Mouse (Mus musculus): Measurements from ENCODE around the gene Isca2.

Gene Isca2

DNA sequence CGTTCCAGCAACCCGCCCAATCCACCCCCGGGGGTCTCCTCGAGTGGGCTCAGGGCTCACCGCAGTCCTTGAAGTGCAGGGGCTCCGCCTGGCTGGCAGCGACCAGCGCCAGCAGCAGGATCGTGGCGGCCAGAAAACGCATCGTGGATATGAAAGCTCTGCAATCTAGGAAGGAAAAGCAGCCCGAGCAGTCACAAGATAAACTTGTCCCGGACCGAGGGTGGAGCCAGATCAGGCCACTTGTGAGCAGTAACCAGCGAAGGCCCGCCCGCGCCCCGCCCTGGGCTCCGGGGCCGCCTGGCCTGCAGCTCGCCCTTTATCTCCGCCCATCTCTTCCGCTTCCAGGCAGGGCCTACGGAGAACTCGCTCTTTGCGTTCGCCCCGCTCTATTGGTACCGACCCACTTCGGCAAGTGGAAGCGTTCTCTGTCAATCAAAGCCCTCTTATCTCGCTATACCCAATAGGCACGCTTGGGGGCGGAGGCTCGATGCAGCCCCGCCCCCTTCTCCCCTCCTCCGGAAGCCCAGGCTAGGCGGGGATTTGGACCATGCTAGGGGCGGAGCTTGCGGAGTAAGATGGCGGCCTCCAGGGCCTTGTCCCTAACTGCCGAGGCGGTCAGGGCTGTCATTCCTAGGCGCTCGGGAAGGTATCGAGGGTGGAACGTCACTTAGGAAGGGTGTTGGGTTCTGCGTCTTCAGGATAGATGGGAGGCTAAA, at the start of gene Isca2, which contains the start of gene Npc2:
TSS of gene Isca2 (plus strand) at position 526 of the 716 bp plus-strand sequence.
TSS of gene Npc2 (minus strand) at position 427 of the 716 bp plus-strand sequence.
- peak; percentile 99 for DNase-seq

DNA sequence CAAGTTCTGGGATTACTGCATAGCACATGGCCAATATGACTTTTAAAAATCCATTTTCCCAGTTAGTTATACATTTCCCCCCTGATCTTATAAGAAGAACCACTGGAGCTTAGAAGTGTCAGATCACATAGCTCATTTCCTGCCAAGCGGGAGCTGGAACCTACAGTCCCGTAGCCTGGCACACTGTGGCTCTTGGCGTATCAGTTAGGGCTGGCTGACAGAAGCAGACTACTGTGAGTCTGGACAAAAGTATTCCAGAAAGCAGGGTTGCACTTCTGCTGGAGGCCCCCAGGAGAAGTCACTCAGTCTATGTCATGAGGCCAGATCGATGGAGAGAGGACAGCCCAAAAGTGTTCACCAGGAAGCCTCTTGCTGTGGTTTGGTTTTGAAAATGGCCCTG, 46.7 kb upstream of the Isca2 start:
- no peak for DNase-seq

DNA sequence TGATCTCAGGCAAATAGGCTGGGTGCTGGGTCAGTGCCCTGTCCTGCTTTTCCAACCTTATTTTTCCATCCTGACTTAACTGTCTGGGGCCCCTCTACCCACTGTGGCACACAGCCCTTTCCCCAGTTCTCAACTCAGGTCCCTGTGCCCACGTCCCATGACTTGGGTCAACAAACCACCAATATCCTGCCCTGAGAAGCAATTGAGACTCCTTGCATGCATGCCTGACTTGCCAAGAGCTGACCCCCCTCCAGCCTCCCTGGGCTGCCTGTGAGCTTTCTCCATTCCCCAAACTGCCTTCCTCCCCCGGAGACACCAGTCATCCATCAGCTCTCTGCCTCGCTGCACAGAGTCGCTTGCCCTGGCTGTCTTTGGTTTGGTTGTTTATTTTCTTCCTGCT, 46.1 kb upstream of the Isca2 start:
- DNase-seq, result no peak

DNA sequence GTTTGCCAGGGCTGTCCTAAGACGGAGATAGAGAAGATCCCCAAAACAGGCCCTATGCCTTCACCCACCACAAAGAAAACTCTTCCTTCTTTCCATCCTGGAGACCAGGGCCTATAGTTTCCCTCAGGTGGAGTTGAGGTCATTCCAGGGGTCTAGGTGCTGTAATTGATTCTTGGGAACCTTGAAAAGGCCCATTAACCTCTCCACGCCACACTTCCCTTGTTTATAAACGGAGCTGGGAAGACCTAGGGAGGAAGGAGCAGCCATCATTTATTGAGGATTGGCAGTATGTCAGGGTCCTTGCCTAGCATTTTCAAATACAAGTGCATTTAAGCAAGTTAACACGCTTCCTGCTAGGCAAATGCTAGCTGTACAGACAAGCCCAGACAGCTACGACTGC, 45.6 kb upstream of the Isca2 start:
- no peak for DNase-seq

DNA sequence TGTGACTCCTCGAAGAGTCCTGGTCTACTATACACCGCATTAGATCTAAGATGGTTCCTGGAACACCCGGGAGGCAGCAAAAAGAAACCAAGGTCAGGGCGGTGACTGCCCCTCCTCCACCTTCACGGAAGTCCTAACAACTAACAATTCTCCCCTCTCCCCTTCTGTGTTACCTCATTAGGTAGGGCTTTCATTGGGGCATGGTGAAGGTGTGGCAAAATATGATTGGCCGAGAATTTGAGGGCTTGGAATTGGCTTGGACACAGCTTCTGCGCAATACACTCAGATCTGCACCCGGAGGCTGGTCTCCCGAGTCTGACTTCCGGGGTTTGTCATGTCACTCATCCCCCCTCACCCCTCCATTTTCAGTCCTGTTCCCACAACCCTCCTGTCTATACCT, 44.6 kb upstream of the Isca2 start:
- no peak for DNase-seq

DNA sequence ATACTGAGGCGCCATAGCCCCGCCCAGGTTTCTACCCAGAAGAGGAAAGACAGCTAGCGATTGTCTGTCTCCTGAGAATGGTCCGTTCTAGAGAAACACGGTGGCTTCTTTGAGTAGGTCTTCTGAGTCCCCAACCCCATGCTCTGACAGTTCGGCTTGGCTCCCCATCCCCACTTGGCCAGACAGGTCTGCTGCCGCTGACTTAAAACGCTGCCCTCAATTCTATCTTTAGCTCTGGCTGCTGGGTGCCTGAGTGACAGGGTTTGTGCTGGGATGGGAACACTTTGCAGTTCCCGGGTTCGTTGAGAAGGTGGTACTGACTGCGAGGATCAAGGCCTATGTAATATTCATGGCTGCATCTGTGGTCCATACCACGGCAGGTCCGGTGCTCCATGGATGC, 39.7 kb upstream of the Isca2 start:
- no peak for DNase-seq

DNA sequence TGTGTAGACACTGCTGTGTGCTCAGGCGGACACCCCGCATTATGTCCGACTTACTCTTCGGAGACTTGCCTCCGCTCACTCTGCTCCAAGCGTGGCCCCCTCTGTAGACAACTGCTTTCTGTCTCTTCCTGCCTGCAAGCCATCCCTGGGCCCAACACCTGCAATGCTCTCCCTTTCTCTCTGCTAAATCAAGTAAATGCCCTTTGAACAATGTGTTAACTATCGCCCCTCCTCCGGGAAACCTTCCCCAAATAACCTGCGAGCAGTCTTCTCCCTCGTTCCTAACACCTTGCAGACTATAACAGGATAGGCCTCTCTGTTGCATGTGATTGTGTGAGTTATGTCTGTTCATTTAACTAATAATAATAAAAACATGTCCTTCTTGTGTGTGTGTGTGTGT, 29.6 kb upstream of the Isca2 start:
- DNase-seq, result no peak

DNA sequence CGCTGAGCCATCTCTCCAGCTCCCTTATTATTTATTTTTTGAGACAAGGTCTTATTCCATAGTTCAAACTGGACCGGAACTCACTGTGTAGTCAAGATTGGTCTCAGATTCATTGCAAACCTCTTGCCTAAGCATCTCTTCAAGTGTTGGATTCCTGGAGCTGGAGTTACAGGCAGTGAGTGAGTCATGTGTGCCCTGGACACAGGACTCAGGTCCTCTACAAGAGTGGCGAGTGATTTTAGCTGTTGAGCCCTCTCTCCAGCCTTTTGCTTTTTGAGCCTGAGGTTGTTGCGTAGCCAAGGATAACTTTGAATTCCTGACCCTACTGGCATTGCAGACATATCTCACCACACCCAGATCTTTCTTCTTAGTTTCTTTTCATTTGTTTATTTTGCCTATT, 27.4 kb upstream of the Isca2 start:
- no peak for DNase-seq

DNA sequence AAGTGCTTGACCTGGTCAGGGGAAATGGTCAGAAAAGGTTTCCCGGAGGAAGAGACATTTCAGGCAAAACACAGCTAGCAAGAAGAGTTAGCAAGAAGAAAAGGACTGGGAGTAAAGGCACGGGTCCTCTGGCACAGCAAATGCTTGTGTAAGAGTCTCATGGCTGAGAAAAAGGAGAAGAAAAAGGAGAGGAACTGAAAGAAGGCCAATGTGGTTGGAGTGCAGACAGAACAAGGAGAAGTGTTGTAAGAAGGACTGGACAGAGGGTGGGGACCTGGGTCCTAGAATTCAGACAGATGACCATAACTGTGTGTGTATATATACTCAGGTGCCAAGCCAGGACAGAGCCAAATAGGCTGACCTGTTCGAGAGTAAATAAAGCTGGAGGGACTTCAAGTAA, 24.9 kb upstream of the Isca2 start:
- no peak for DNase-seq

DNA sequence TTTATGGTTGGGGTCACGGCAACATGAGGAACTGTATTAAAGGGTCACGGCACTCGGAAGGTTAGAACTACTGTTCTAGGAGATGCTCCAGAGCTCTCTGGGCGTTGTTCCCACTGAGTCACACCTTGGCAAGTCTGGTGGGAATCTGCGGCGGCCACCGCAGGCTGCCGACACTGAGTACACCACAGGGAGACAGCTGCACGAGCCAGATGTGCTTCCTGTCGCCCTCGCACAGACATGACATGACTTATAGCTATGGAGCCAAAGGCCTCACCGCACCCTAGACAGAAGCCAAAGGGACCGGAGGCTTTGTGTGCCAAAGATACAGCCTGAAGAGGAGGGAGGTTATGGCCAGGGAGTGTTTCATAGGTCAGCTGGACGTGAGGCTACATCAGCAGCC, 22.4 kb upstream of the Isca2 start:
- no peak for DNase-seq

DNA sequence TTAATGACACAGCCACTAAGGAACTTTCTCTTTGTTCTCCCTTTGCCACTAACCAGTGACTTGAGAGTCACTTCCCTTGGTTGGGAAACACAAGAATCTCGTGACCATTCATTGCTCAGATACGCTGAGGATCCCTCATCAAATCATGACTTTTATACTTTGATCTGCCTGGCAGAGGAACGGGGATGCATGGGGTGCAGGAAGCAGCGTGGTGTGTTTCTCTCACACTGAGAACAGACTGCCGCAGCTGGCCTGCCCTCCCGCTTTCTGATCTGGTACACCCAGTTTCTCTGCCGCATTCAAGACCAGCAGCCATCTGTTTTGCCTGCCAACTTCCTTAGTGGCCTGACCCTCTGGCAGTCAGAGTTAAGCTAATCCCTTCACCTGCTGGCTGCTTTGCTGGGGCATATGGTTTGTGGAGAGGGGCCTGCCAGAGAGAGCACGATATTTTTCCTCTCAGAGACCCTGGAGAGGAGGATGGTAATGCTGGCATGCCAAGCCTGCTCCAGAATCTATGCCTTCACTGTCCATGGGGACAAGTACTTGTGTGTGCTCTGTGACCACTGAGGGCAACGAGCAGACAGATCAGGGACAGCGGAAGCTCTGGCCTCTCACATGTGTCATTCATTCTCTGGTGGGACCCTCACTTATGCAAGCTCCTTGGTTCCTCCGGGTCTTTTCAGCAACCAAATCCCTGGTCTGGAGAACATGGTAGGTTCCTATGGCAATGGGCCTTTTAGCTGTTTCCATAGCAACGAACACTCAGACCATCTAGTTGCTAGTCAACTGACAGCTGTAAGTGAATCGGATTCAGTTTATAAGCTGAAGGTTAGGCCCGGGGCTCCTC, 20.7 kb upstream of the Isca2 start:
- DNase-seq, result no peak

DNA sequence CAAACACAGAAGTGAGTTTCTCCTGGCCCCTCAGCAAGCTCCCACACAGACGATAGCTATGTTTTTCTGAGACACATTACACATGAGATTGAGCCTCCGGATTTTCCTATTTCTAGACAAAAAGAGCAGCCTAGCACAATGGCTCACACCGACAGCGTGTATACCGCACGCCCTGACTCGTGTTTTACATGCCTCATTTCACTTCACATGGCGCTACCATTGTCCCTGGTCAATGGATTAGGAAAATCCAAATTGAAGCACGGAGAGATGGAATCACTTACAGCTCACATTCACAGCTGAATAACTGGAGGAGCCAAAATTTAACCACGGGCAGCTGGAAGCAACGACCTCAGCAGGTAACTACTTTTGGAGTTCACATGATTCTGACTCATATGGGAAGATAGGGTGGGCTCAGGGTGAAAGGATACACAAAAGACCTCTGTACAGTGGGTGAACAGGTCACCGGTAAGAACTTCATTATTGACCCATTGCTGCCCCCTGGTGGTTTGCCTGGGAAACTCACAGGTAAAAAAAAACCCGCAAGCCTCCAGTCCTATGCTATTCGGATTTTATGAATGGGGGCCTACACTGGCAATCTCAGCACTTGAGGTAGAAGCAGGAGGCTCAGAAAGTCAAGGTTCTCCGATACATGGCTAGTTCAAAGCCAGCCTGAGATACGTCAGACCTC, 17.9 kb upstream of the Isca2 start:
- DNase-seq, result no peak

DNA sequence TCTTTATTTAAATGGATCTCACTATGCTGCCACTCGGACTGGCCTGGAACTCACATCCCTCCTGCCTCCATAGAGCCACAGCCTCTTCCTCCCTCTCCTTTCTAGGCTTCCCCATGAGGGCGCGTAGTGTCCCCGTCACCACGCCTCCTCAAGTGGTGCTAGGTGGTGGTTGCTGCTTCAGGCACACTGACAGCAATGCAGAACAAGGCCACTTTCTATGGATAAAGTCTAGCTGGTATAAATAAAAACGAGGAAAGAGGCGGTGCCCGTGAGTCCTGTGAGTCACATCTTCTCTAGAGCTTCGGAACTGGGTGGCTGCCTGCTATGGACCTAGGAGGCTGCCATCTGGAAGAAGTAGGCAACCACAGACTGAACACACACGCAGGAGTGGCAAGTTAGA, 17.0 kb upstream of the Isca2 start:
- DNase-seq, result peak; percentile 85

DNA sequence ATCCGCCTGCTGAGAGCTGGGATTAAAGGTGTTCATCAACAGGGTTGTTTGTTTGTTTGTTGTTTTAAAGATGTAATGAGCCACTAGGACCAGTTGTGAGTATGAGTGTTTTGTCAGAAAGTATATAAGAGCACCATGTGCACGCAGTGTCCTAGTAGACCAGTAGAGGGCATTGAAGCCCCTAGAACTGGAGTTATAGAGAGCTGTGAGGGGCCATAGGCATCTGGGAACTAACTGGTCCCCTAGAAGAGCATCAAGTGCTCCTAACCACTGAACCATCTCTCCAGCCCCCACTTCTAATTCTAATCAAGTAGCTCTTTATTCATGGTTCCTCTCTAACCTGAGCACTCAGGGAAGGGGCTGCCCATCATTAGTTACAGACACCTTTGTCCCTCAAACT, 14.0 kb upstream of the Isca2 start:
- DNase-seq, result no peak

DNA sequence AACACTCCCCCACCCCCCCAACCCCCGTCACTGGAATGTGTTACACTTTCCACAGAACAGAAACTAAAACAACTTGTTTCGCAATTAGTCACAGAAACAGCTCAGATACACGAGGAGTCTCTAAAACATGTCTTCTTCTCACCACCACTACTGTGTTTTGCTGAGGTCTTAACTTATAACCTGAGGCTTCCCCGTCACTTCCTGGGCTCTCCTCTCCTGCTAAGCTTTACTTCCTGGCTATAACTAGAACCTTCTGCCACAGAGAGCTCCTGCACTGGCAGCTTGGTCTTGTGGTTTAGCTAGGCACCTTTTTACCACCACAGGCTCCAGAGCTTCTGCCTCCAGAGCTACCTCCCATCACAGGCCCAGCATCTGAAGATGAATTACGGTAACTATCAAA, 10.5 kb upstream of the Isca2 start:
- no peak for DNase-seq

DNA sequence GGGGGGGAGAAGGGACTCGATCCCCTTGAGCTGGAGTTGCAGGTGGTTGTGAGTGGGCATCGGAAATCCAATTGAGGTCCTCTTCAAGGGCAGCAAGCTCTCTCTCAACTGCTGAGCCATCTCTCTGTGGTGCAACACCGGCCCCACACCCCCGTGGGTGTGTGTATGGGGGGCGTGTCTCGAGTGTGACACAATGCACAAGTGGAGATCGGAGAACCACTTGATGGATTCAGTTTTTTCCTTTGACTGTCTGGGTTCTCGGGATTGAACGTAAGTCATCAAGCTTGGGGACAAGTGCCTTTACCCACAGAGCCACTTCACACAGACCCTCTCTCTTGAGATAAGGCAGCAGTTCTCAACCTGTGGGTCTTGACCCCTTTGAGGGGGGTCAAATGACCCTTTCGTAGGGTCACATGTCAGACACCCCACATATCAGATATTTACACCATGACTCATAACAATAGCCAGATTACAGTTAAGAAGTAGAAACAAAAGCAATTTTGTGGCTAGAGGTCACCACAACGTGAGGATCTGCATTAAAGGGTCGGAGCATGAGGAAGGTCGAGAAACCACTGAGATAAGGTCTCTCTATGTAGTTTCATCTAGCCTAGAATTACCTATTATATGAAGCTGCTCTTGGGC, 9.4 kb upstream of the Isca2 start:
- DNase-seq, result no peak

DNA sequence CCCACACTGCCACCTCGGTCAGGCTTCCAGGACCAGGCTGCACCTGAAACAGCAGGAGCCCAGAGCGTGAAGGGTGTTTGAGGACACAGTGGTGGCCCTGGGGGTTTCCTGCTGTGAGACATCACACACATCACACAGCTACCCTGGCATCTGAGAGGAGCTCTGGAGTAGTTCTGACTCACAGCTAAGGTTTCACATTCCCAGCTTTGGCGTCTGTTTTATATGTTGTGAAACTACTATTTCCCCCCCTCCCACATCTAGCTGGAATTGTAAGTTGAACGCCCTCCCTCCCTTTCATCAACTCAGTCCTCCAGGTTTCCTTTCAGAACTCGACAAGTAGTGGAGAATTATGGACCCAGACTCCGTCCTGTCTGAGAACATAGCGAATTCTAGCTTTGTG, 8.3 kb upstream of the Isca2 start:
- no peak for DNase-seq

DNA sequence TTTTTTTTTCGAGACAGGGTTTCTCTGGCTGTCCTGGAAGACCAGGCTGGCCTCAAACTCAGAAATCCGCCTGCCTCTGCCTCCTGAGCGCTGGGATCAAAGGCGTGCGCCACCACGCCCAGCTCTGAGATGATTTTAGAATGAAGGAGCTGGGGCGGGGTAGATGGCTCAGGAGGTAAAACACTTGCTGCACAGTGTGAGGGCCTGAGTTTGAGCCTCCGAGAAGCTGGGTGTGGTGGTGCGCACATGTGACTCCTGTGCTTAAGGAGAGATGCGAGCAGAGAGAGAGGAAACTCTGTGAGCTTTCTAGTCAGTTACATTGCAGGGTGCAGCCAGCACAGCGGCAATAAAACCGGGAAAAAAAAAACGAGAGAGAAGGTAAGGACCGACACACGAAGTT, 7.5 kb upstream of the Isca2 start:
- no peak for DNase-seq

DNA sequence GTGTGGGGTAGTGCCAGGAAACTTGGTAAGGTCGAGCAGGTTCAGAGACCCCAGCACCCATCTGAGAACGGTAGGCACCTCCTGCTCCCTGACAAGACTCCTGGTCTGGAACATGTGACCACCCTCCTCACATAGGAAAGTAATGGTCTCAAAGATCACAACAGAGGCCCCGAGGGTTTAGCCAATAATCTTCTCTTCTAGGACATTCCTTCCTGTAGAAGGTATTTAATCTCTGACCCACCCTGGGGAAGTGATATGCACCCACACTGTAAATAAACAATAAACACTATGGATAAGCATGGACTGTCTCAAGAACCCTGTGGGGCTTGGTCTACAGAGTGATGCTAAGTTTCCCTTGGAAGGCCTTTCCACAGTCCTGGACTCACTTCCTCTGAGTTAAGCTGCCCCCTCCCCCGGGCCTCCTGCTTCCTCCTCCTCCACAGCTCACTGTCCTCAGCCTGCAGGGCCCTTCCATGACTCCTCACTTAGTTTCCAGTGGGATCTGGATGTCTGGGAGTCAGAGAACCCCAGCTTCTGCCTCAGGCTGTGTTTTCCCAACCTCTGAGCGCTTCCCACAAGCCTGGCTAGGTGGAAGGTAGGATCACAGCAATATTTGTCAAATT, 6.8 kb upstream of the Isca2 start:
- no peak for DNase-seq

DNA sequence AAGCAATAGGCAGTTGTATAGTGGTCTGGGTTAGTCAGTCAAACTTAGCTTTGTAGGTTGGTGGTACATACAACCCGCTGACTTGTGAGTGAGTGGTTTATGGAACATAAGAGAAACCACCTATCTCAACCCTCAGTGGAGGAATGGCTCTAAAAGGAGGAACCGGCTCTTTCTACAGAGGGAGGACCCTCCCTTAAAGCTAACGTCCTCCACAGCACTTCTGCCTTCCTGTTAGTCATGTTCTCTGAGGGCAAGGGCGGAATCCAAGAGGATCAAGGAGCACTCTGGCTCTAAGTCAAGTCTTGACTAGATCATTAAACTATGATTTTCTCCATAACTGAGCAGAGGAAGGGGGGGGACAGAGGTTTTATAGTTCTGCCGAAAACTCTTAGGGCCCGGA, 5.5 kb upstream of the Isca2 start:
- DNase-seq, result no peak

DNA sequence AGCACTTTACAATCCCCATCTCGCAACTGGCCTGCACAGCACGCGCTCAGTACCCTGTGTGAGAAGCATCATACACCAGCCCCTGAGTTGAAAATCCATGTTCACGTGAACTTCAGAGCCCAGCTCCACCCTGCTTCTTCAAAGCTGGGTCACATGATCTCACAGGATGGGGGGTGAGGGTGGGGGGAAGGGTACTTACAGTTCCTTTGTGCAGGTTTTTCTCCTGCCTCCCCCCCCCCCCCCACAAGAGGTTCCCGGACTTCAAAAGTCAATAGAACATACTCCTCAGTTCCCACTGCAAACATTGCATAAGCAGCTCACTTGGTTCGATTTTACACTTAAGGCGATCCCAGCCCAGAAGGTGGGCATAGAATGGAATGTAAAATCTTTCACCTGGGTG, 3.4 kb upstream of the Isca2 start:
- DNase-seq, result no peak

DNA sequence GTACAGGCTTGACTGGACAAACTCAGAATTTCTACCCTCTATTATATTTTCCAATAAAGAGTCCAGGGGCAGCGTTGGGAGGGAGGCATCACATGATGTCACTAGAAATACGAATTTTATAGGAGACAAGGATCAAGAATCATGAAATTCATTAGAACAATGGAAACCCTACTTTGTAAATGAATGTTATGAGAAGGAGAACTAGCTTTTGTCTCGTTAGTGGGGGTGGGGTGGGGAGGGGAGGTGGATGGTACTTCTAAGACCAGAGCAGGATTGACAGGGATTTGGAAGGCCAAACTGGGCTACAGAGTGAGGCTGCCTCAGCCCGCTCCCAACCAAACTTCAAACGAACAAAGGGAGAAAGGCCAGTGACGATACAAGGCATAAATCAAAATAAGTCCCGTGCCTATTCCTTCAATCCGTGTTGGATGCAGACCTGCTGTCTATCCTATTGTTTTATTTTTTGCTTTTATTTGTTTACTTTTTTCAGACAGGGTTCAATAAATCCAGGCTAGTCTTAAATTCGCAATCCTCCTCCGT, 1.0 kb upstream of the Isca2 start:
- DNase-seq, result no peak

DNA sequence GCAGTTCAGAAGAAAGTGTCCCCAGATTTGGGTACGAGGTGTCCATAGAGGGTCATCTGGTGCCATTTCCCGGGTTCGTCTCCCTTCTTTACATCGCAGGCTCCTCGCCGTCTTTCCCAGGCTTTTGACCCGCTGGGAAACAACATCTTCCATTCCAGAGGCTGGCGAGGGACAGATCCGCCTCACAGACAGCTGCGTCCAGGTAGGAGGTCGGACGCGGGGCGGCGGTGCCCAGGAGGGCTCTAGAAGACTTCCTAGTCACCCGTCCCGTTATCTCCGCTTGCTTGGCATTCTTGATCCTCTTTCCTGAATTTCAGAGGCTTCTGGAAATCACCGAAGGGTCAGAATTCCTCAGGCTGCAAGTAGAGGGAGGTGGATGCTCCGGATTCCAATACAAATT, 425 bp downstream of the Isca2 start:
- peak; percentile 20 for DNase-seq
